Mouse (Mus musculus): ENCODE measurements around the gene Chchd2.
"Not testable (repeated sequence)": the region's sequence is repeated elsewhere in the genome, so short reads cannot be mapped to it uniquely, and the experiment has no call there.

GRCm38 (mm10) chr5:129890390-129890789 is 3.1 kb upstream of the Chchd2 start:
- not testable (repeated sequence) for TF ChIP-seq CTCF (IDR thresholded peaks at IDR 0.05; ENCODE audit: extremely low read depth, insufficient read length, insufficient replicate concordance, low read depth, low read length); POLR2A (IDR thresholded peaks at IDR 0.05; ENCODE audit: low read depth, low read length)

All from small intestine, adult 2 months (tissue).